ENCODE assay signal across 16 mouse cellular contexts in genomic region chr6:54555816-54556215, GRCm38 (mm10). TPM values are rescaled to one million over a fixed set of nuclear protein-coding genes. Genes with fewer than 3 reads are reported as not detected.
A peak's percentile ranks its signal among the peaks of the same experiment; 100 is the strongest.
DNase-seq lines count a peak whose midpoint lies in the region; ATAC-seq lines count a peak whose summit lies in the region.
"Had no signal": no experiment of that assay in that cellular context is flagged by ENCODE, and none has a peak within 500 bp of the region (broad histone marks: within the 10 kb centered on the region; RNA-seq: fewer than 3 reads in every experiment).

No protein-coding gene starts in this region.

- H3K4me3 ChIP-seq in hindbrain, embryonic 10.5 days: no peak overlapping the region
- no peak overlapping the region for H3K4me3 ChIP-seq in hindbrain, embryonic 16.5 days (ENCODE audit: low read length)
- no peak overlapping the region for H3K4me3 ChIP-seq in limb, embryonic 10.5 days

- H3K9ac ChIP-seq in hindbrain, embryonic 16.5 days (ENCODE audit: low read depth, low read length): no peak overlapping the region

- no peaks in the 10 kb centered on the region for H3K36me3 ChIP-seq in hindbrain, embryonic 10.5 days
- H3K36me3 ChIP-seq in hindbrain, embryonic 16.5 days (ENCODE audit: control insufficient read depth, insufficient read depth, low read length): no peaks in the 10 kb centered on the region
- no peaks in the 10 kb centered on the region for H3K36me3 ChIP-seq in limb, embryonic 10.5 days

- H3K27ac ChIP-seq in hindbrain, embryonic 10.5 days: peak overlapping the region; percentile 88
- no peak overlapping the region for H3K27ac ChIP-seq in hindbrain, embryonic 16.5 days (ENCODE audit: low read depth, low read length)
- H3K27ac ChIP-seq in limb, embryonic 10.5 days: peak overlapping the region; percentile 77; the same call in 1 of the 2 replicates

- H3K4me1 ChIP-seq in hindbrain, embryonic 10.5 days (replicated peaks): peaks cover 73% of the 10 kb centered on the region
- peaks cover 32% of the 10 kb centered on the region for H3K4me1 ChIP-seq in hindbrain, embryonic 16.5 days (ENCODE audit: control insufficient read depth, insufficient read depth, low read depth, low read length)
- peaks cover 17% of the 10 kb centered on the region for H3K4me1 ChIP-seq in limb, embryonic 10.5 days

- intact Hi-C loops in left cerebral cortex, postnatal 14 days (cut with DNase I): no loop called here

- 45% methylated on average over 1 of the region's 1 CpGs for WGBS in hindbrain, embryonic 10.5 days
- WGBS in hindbrain, embryonic 16.5 days: 50% methylated on average over 1 of the region's 1 CpGs
- WGBS in limb, embryonic 10.5 days: 71% methylated on average over 1 of the region's 1 CpGs

- no peak for ATAC-seq in hindbrain, embryonic 16.5 days
- ATAC-seq: intestine, postnatal 0 days had no signal

- DNase-seq in hindbrain, embryonic 10.5 days (ENCODE audit: low spot score): no peak
- peak; percentile 69 for DNase-seq in retina, postnatal 1 day
- DNase-seq in retina, embryonic 14.5 days (ENCODE audit: low spot score): no peak
- no peak for DNase-seq in limb, embryonic 10.5 days (ENCODE audit: low spot score)
- DNase-seq in lung, postnatal 4 days: peak; percentile 16 to 77
- DNase-seq in left cerebral cortex, postnatal 14 days (ENCODE audit: low spot score in 2 of 2): no peak
- no peak for DNase-seq in layer of hippocampus, adult 8-10 months (ENCODE audit: low spot score in 2 of 2)
- DNase-seq: adrenal gland, postnatal 36 days; cerebellum, postnatal 14 days; heart, postnatal 36 days; kidney, postnatal 14 days had no signal

- no peaks in the 10 kb centered on the region for H3K9me3 ChIP-seq in hindbrain, embryonic 10.5 days
- H3K9me3 ChIP-seq in hindbrain, embryonic 16.5 days (ENCODE audit: control insufficient read depth, low read length): no peaks in the 10 kb centered on the region
- H3K9me3 ChIP-seq in limb, embryonic 10.5 days (replicated peaks): no peaks in the 10 kb centered on the region

- no peaks in the 10 kb centered on the region for H3K27me3 ChIP-seq in hindbrain, embryonic 10.5 days (ENCODE audit: insufficient read depth, poor library complexity, severe bottlenecking)
- H3K27me3 ChIP-seq in hindbrain, embryonic 16.5 days (replicated peaks; ENCODE audit: control insufficient read depth, insufficient read depth, low read length): no peaks in the 10 kb centered on the region
- no peaks in the 10 kb centered on the region; the same call in 1 of the 2 replicates for H3K27me3 ChIP-seq in limb, embryonic 10.5 days (ENCODE audit: low read depth, poor library complexity, severe bottlenecking)
- H3K27me3 ChIP-seq: CH12.LX had no signal

- H3K4me2 ChIP-seq in hindbrain, embryonic 16.5 days (ENCODE audit: low read length): no peak overlapping the region
- H3K4me2 ChIP-seq: liver, embryonic 11.5 days had no signal

RNA-seq across cellular contexts. Expression of gene Scrn1, which starts 10.5 kb away (rescaled TPM):
- polyA plus RNA-seq in hindbrain, embryonic 10.5 days (2016; fragmentation: Nextera tagmentation; extraction: Ambion mirVana): 42.9 and 60.0 TPM in 2 replicates
- 109 and 114 TPM in 2 replicates for polyA plus RNA-seq in hindbrain, embryonic 16.5 days (2015; fragmentation: Nextera tagmentation; extraction: Ambion mirVana)
- 2.6 and 7.8 TPM in 2 replicates for polyA plus RNA-seq in limb, embryonic 10.5 days (2016; fragmentation: Nextera tagmentation; extraction: Ambion mirVana)
- total RNA-seq in left cerebral cortex, postnatal 14 days (2021): 100 to 1,000 TPM; 163 TPM
- total RNA-seq in layer of hippocampus, adult 8-10 months (2022): 100 to 1,000 TPM; 101 to 107 (median 103) TPM
- total RNA-seq: CH12.LX; megakaryocyte, adult 5-6 weeks had no signal

RNA-seq across cellular contexts. Expression of gene Plekha8, which starts 39.1 kb away (rescaled TPM):
- polyA plus RNA-seq in hindbrain, embryonic 10.5 days (2016; fragmentation: Nextera tagmentation; extraction: Ambion mirVana): 13.8 and 17.4 TPM in 2 replicates
- 6.3 and 8.1 TPM in 2 replicates for polyA plus RNA-seq in hindbrain, embryonic 16.5 days (2015; fragmentation: Nextera tagmentation; extraction: Ambion mirVana)
- polyA plus RNA-seq in limb, embryonic 10.5 days (2016; fragmentation: Nextera tagmentation; extraction: Ambion mirVana): 17.1 and 21.8 TPM in 2 replicates
- total RNA-seq in left cerebral cortex, postnatal 14 days (2021): 1 to 10 TPM; 8.5 to 9.4 TPM
- 10 to 100 TPM; 11.1 to 14.3 (median 12.6) TPM for total RNA-seq in layer of hippocampus, adult 8-10 months (2022)

RNA-seq across cellular contexts. Expression of gene Fkbp14, which starts 41.3 kb away (rescaled TPM):
- polyA plus RNA-seq in hindbrain, embryonic 10.5 days (2016; fragmentation: Nextera tagmentation; extraction: Ambion mirVana): 9.3 and 12.4 TPM in 2 replicates
- 8.0 and 11.8 TPM in 2 replicates for polyA plus RNA-seq in hindbrain, embryonic 16.5 days (2015; fragmentation: Nextera tagmentation; extraction: Ambion mirVana)
- polyA plus RNA-seq in limb, embryonic 10.5 days (2016; fragmentation: Nextera tagmentation; extraction: Ambion mirVana): 8.7 and 14.2 TPM in 2 replicates
- total RNA-seq in left cerebral cortex, postnatal 14 days (2021): 1 to 10 TPM; 8.4 to 9.7 TPM
- total RNA-seq in layer of hippocampus, adult 8-10 months (2022): 10 to 100 TPM; 12.3 to 18.3 (median 13.7) TPM
- total RNA-seq: megakaryocyte, adult 5-6 weeks had no signal

Comparison
In these comparisons a context has a peak if more than half of its experiments do, and no peak if none do; other contexts are left out.
1. DNase-seq: peak in retina, postnatal 1 day (single experiment) and lung, postnatal 4 days (2 of 2); none in hindbrain, embryonic 10.5 days (single experiment), retina, embryonic 14.5 days (single experiment), limb, embryonic 10.5 days (single experiment), left cerebral cortex, postnatal 14 days (0 of 2) and layer of hippocampus, adult 8-10 months (0 of 2).